Mouse (Mus musculus): Measurements from ENCODE around the gene Sema4b. TPM values are rescaled to one million over a fixed set of nuclear protein-coding genes. Genes with fewer than 3 reads are reported as not detected.

Sema4b gene
- total and polyA plus RNA-seq, 3 experiments = 10.9 to 17.3 TPM; not detected in 1

GRCm38 (mm10) chr7:80184551-80184950 is 2.1 kb upstream of the Sema4b start:
- Histone ChIP-seq H3K4me1 (ENCODE audit: control insufficient read depth in 1 of 2, insufficient read depth in 2 of 2, low read length in 2 of 2) (peaks cover 16 to 44% of the 10 kb centered on the region in 2 experiments), H3K27me3 (ENCODE audit: control insufficient read depth in 1 of 2, insufficient read depth in 2 of 2, low read length in 2 of 2) (no peaks in the 10 kb centered on the region), H3K79me2 (ENCODE audit: control insufficient read depth, insufficient read depth, low read length, poor library complexity) (no peaks in the 10 kb centered on the region; the same call in 1 of the 2 replicates), H3K27ac (ENCODE audit: control insufficient read depth, low read depth, low read length) (no peak overlapping the region), H3K36me3 (ENCODE audit: control insufficient read depth in 1 of 2, insufficient read depth in 2 of 2, low read length in 2 of 2) (peaks cover 0 to 21% of the 10 kb centered on the region in 2 experiments; a peak in 2 of 4 replicates), H3K9me3 (replicated peaks; ENCODE audit: insufficient read depth, low read length) (no peaks in the 10 kb centered on the region), H3K9ac (ENCODE audit: control insufficient read depth, low read depth, low read length, poor library complexity, severe bottlenecking) (no peak overlapping the region), H3K4me3 (ENCODE audit: control insufficient read depth in 1 of 2, insufficient read depth in 1 of 2, low read depth in 2 of 2, low read length in 2 of 2) (no peak overlapping the region)
- TF ChIP-seq POLR2A (IDR thresholded peaks at IDR 0.05; ENCODE audit: control insufficient read depth in 1 of 2, insufficient read depth in 1 of 2, low read depth in 1 of 2, low read length in 2 of 2, poor library complexity in 1 of 2) (no peak), MAZ (IDR thresholded peaks at IDR 0.05; ENCODE audit: low read depth, low read length) (no peak), ETS1 (IDR thresholded peaks at IDR 0.05; ENCODE audit: low read depth, low read length) (no peak), NRF1 (IDR thresholded peaks at IDR 0.05; ENCODE audit: insufficient read depth, low read depth, low read length, poor library complexity, severe bottlenecking) (no peak), ZC3H11A (IDR thresholded peaks at IDR 0.05; ENCODE audit: low read depth, low read length) (no peak), CTCF (IDR thresholded peaks at IDR 0.05 in 2 of 3, conservative IDR thresholded peaks at IDR 0.05 in 1 of 3; ENCODE audit: control insufficient read depth in 1 of 3, insufficient read depth in 1 of 3, low read depth in 2 of 3, low read length in 3 of 3, poor library complexity in 1 of 3, severe bottlenecking in 1 of 3) (no peak), USF1 (IDR thresholded peaks at IDR 0.05; ENCODE audit: low read depth, low read length) (no peak), JUND (IDR thresholded peaks at IDR 0.05; ENCODE audit: low read depth, low read length) (no peak), MXI1 (IDR thresholded peaks at IDR 0.05; ENCODE audit: low read depth, low read length) (no peak), MAFK (IDR thresholded peaks at IDR 0.05; ENCODE audit: borderline replicate concordance, low read depth, low read length) (no peak), RCOR1 (IDR thresholded peaks at IDR 0.05; ENCODE audit: low read depth, low read length) (no peak), SIN3A (IDR thresholded peaks at IDR 0.05; ENCODE audit: low read length) (no peak), ELF1 (IDR thresholded peaks at IDR 0.05; ENCODE audit: low read depth, low read length) (no peak), MYC (IDR thresholded peaks at IDR 0.05; ENCODE audit: low read depth, low read length) (no peak), TCF12 (IDR thresholded peaks at IDR 0.05; ENCODE audit: low read depth, low read length) (no peak), TBP (IDR thresholded peaks at IDR 0.05; ENCODE audit: low read depth, low read length) (no peak), MEF2A (IDR thresholded peaks at IDR 0.05; ENCODE audit: extremely low read depth, insufficient replicate concordance, low read depth, low read length, poor library complexity, severe bottlenecking) (no peak), RAD21 (IDR thresholded peaks at IDR 0.05; ENCODE audit: low read depth, low read length) (no peak), MAX (IDR thresholded peaks at IDR 0.05; ENCODE audit: low read length) (no peak), CHD1 (IDR thresholded peaks at IDR 0.05; ENCODE audit: low read depth, low read length) (no peak)
- DNase-seq (ENCODE audit: low read depth, low spot score) = no peak

GRCm38 (mm10) chr7:80184968-80185367 is 1.7 kb upstream of the Sema4b start:
- DNase-seq (ENCODE audit: low read depth, low spot score) = no peak
- H3K79me2 ChIP-seq (ENCODE audit: control insufficient read depth, insufficient read depth, low read length, poor library complexity) = no peaks in the 10 kb centered on the region; the same call in 1 of the 2 replicates
- H3K27ac ChIP-seq (ENCODE audit: control insufficient read depth, low read depth, low read length) = no peak overlapping the region
- TF ChIP-seq POLR2AphosphoS2 (IDR thresholded peaks at IDR 0.05; ENCODE audit: low read length) (no peak), TAL1 (IDR thresholded peaks at IDR 0.05; ENCODE audit: low read length) (no peak), POLR2A (IDR thresholded peaks at IDR 0.05; ENCODE audit: control insufficient read depth in 1 of 2, insufficient read depth in 1 of 2, low read depth in 1 of 2, low read length in 2 of 2, poor library complexity in 1 of 2) (no peak), ZKSCAN1 (IDR thresholded peaks at IDR 0.05; ENCODE audit: low read depth, low read length) (no peak), RCOR1 (IDR thresholded peaks at IDR 0.05; ENCODE audit: low read depth, low read length) (no peak), CHD2 (IDR thresholded peaks at IDR 0.05; ENCODE audit: low read length) (no peak), KAT2A (conservative IDR thresholded peaks at IDR 0.05; ENCODE audit: low read depth, low read length) (no peak), POLR2AphosphoS5 (IDR thresholded peaks at IDR 0.05; ENCODE audit: borderline replicate concordance, low read depth, low read length) (no peak), MEF2A (IDR thresholded peaks at IDR 0.05; ENCODE audit: extremely low read depth, insufficient replicate concordance, low read depth, low read length, poor library complexity, severe bottlenecking) (no peak), NELFE (IDR thresholded peaks at IDR 0.05; ENCODE audit: low read depth, low read length) (no peak), MAZ (IDR thresholded peaks at IDR 0.05; ENCODE audit: low read depth, low read length) (no peak), ETS1 (IDR thresholded peaks at IDR 0.05; ENCODE audit: low read depth, low read length) (no peak), SIN3A (IDR thresholded peaks at IDR 0.05; ENCODE audit: low read length) (no peak), USF1 (IDR thresholded peaks at IDR 0.05; ENCODE audit: low read depth, low read length) (no peak), GABPA (IDR thresholded peaks at IDR 0.05; ENCODE audit: low read depth, low read length) (no peak), MXI1 (IDR thresholded peaks at IDR 0.05; ENCODE audit: low read depth, low read length) (no peak), ELF1 (IDR thresholded peaks at IDR 0.05; ENCODE audit: low read depth, low read length) (no peak)
- peaks cover 16 to 40% of the 10 kb centered on the region in 2 experiments for H3K4me1 ChIP-seq (ENCODE audit: control insufficient read depth in 1 of 2, insufficient read depth in 2 of 2, low read length in 2 of 2)
- H3K36me3 ChIP-seq (ENCODE audit: control insufficient read depth in 1 of 2, insufficient read depth in 2 of 2, low read length in 2 of 2) = peaks cover 0 to 21% of the 10 kb centered on the region in 2 experiments; a peak in 2 of 4 replicates
- H3K9me3 ChIP-seq (replicated peaks; ENCODE audit: insufficient read depth, low read length) = no peaks in the 10 kb centered on the region
- no peak overlapping the region for H3K9ac ChIP-seq (ENCODE audit: control insufficient read depth, low read depth, low read length, poor library complexity, severe bottlenecking)
- H3K27me3 ChIP-seq (ENCODE audit: control insufficient read depth in 1 of 2, insufficient read depth in 2 of 2, low read length in 2 of 2) = no peaks in the 10 kb centered on the region
- no peak overlapping the region for H3K4me3 ChIP-seq (ENCODE audit: control insufficient read depth in 1 of 2, insufficient read depth in 1 of 2, low read depth in 2 of 2, low read length in 2 of 2)

Measured in MEL (cell line).